Mouse (Mus musculus): ENCODE data around the gene Lrrc4. TPM values are rescaled to one million over a fixed set of nuclear protein-coding genes. Genes with fewer than 3 reads are reported as not detected.

Gene Lrrc4
- polyA plus RNA-seq, 1 experiment from 2014 or later = 0.27 TPM

GRCm38 (mm10) chr6:28848285-28848794, 16.8 kb upstream of the Lrrc4 start:
- H3K36me3 ChIP-seq (ENCODE audit: inconsistent target) = no peaks in the 10 kb centered on the region
- 92% methylated on average over 6 of the region's 6 CpGs for WGBS (ENCODE audit: missing documents)
- H3K4me3 ChIP-seq (ENCODE audit: inconsistent target) = no peak overlapping the region
- H3K27ac ChIP-seq = no peak overlapping the region
- H3K79me2 ChIP-seq (ENCODE audit: inconsistent target) = no peaks in the 10 kb centered on the region

DNA sequence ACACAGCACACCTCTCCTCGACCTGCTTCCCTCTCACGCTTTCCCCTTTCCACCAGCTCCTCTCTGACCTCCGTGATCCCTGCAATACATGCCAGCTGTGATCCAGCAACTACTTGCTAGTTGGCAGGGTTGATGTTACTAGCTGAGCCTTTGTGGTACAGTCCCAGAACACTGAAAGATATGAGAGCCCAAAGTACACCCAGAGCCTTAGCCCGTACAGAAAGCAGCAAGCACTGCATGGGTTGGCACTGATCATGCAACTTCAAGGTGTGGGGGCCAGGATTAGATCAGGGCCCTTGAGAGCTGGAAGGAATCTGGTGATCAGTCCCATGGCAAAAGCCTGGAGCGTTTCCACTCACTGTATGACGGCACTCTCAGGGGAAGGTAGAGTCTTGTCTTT, 16.1 kb upstream of the Lrrc4 start:
- Histone ChIP-seq H3K27ac (no peak overlapping the region), H3K36me3 (ENCODE audit: inconsistent target) (no peaks in the 10 kb centered on the region), H3K79me2 (ENCODE audit: inconsistent target) (no peaks in the 10 kb centered on the region), H3K4me3 (ENCODE audit: inconsistent target) (no peak overlapping the region)
- 93% methylated on average over 6 of the region's 6 CpGs for WGBS (ENCODE audit: missing documents)

- no peaks in the 10 kb centered on the region for H3K79me2 ChIP-seq (ENCODE audit: inconsistent target)
- no peak overlapping the region for H3K27ac ChIP-seq
- H3K4me3 ChIP-seq (ENCODE audit: inconsistent target) = no peak overlapping the region
- no peaks in the 10 kb centered on the region for H3K36me3 ChIP-seq (ENCODE audit: inconsistent target)
- 81% methylated on average over 4 of the region's 4 CpGs for WGBS (ENCODE audit: missing documents)
These were observed 14.1 kb upstream of the Lrrc4 start for GRCm38 (mm10) chr6:28845610-28846009.

DNA sequence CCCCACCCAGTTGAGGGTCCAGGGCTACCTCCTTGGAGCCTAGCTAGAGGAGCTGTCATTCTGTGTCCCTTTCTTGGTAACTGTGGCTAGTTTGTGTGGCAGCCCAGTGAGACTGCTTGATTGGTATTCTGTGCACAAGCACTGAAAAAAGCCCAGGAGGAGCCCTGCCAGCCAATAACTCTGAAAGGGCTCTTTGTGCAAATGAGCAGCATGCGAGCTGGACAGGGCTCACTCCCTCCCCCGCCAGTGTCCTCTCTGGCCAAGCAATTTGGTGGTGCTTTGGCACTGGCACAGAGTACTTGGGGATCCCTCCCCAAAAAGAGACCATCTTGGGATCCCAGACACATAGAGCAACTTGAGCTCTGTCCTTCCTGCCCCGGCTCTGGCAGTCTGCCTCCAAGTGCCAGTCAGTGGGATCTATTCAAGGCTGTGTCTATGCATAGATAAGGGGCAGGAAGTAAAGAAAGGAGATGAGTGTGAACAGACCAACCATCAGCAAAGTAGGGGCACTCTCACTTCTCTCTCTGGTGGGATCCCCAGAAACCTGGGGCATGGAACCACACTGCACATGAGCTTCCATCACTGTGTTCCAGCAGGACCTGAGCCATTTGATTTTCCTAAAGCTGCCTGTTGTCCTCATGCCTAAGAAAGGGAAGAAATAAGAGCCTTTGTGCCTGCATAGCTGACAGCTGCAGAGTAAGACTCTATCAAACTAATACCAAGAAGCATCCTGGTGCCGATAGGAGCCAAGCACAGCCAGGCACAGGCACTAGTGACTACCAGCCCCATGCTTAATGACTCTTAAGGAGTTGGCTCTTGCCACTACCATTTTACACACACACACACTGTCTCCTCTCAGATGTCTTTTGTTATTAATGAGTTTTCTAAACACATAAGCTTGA, 11.1 kb upstream of the Lrrc4 start:
- Histone ChIP-seq H3K36me3 (ENCODE audit: inconsistent target) (no peaks in the 10 kb centered on the region), H3K4me3 (ENCODE audit: inconsistent target) (no peak overlapping the region), H3K79me2 (ENCODE audit: inconsistent target) (no peaks in the 10 kb centered on the region), H3K27ac (no peak overlapping the region)
- WGBS (ENCODE audit: missing documents) = 96% methylated on average over 4 of the region's 4 CpGs

GRCm38 (mm10) chr6:28841569-28841968, 10.0 kb upstream of the Lrrc4 start:
- WGBS (ENCODE audit: missing documents) = 100% methylated on average over 3 of the region's 3 CpGs
- no peak overlapping the region for H3K4me3 ChIP-seq (ENCODE audit: inconsistent target)
- H3K36me3 ChIP-seq (ENCODE audit: inconsistent target) = no peaks in the 10 kb centered on the region
- H3K27ac ChIP-seq = no peak overlapping the region
- no peaks in the 10 kb centered on the region for H3K79me2 ChIP-seq (ENCODE audit: inconsistent target)

DNA sequence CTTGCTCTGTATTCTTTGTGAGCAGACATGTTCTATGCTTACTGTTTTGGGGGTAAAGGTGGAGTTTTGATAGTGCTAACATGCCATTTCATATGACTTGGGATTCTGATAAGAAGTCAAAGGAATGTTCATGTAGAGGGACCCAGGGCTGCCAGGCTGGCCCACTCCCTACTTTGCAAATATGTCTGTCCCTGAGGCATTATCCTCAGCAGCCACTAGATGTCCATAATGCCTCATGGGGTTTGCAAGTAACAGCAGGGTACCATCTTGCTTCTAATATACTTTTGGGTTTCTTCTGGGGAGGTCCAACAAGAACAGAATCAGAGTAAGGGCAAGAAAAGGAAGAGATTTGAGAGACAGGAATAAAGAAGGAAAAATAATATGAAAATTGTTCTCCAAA, 5.1 kb upstream of the Lrrc4 start:
- no peaks in the 10 kb centered on the region for H3K79me2 ChIP-seq (ENCODE audit: inconsistent target)
- H3K36me3 ChIP-seq (ENCODE audit: inconsistent target) = no peaks in the 10 kb centered on the region
- H3K27ac ChIP-seq = no peak overlapping the region
- no peak overlapping the region for H3K4me3 ChIP-seq (ENCODE audit: inconsistent target)

GRCm38 (mm10) chr6:28834046-28834445, 2.5 kb upstream of the Lrrc4 start:
- H3K4me3 ChIP-seq (ENCODE audit: inconsistent target) = no peak overlapping the region
- no peak overlapping the region for H3K27ac ChIP-seq
- H3K36me3 ChIP-seq (ENCODE audit: inconsistent target) = 0 out of 2 replicates have a peak, but pooled peaks cover 5% of the 10 kb centered on the region
- WGBS (ENCODE audit: missing documents) = 44% methylated on average over 2 of the region's 2 CpGs
- no peaks in the 10 kb centered on the region for H3K79me2 ChIP-seq (ENCODE audit: inconsistent target)

- Histone ChIP-seq H3K4me3 (ENCODE audit: inconsistent target) (no peak overlapping the region), H3K79me2 (ENCODE audit: inconsistent target) (no peaks in the 10 kb centered on the region), H3K36me3 (ENCODE audit: inconsistent target) (0 out of 2 replicates have a peak, but pooled peaks cover 5% of the 10 kb centered on the region), H3K27ac (no peak overlapping the region)
- WGBS (ENCODE audit: missing documents) = 31% methylated on average over 28 of the region's 43 CpGs
These were observed 1.9 kb upstream of the Lrrc4 start for GRCm38 (mm10) chr6:28833380-28833822.

DNA sequence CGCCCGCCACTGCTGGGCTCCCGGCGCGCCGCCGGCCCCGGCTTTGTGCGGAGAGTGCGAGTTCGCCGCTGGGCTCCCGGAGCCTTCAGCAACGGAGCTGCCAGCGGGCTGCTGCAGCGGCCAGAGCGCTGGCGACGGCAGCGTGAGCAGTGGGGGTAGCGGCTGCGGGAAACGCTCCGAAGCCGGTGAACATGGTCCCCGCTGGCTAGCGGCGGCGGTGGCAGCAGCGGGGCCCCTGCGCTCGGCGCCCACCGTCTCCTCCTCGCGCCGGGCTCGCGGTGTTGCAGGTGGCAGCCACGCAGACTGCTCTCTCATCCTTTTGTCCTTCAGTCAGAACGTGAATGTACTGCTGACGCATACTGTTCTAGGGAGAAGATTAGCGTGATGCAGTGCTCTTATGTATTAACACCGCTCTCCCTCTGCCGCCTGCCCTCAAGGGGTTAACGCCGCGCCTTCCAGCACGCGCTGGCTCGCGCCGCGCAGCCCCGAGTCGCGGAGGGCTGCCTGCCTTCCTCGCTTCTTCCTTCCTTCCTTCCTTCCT, 1.3 kb upstream of the Lrrc4 start:
- H3K4me3 ChIP-seq (ENCODE audit: inconsistent target) = no peak overlapping the region
- H3K36me3 ChIP-seq (ENCODE audit: inconsistent target) = 0 out of 2 replicates have a peak, but pooled peaks cover 5% of the 10 kb centered on the region
- no peaks in the 10 kb centered on the region for H3K79me2 ChIP-seq (ENCODE audit: inconsistent target)
- no peak overlapping the region for H3K27ac ChIP-seq
- 7% methylated on average over 52 of the region's 58 CpGs for WGBS (ENCODE audit: missing documents)

DNA sequence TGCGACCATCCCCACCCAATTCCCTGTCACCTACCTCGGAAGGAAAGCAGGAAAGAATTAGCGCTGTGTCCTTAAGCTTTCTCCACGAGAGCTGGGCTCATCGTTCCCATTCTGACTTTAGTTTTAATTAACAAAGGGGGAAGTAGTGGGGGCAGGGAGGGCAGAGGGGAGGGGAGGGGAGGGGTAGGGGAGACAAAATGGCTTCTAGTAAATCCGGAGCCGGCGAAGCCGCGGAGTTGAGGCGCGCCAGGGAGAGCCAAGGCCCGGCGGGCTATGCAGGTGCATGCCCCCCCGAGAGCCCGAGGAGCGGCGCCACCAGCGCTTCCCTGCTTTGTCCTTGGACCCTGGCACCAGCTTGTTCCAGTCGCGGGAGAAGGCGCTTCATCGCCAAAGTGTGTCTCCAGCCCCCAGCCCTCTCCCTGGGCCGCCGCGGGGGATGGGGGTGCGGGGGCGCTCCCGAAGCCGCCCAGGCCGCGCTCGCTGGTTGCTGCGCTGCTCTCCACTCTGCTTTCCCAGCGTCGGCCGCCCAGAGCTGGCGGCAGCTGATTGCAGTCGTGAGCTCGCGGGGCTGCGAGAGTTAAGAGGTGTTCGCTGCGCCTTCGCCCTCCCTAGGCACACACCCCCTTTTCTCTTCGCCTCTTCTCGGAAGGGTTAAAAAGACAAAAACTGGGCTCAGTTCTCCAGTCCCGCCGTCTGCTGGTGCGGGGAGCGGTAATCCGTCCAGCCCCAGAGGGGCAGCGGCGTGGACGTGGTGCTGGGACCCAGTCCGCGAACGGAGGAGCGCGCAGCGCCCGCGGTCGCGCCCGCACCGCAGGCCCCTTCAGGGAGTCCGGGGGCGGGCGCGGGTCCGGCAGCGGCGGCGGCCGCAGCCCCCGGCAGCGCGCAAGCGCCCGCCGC, 555 bp upstream of the Lrrc4 start:
- WGBS (ENCODE audit: missing documents) = 7% methylated on average over 81 of the region's 82 CpGs

DNA sequence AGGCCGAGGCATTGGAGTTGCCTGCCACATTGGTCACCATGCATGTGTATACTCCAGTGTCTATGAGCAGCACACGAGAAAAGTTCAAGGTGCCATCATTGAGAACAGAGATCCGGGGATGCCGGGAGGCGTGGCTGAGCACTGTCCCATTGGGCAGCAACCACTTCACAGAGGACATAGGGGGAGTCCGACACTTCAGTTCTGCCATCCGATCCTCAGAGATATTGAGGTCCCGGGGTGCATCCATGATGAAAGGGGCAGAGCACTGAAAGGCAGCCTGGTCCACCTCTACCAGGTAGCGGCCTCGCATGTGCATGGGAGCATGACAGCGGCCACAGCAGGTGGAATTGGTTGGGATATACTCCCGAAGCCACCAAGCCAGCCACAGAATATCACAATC, 1.2 kb downstream of the Lrrc4 start:
- Histone ChIP-seq H3K27ac (no peak overlapping the region), H3K4me3 (ENCODE audit: inconsistent target) (no peak overlapping the region), H3K79me2 (ENCODE audit: inconsistent target) (no peaks in the 10 kb centered on the region), H3K36me3 (ENCODE audit: inconsistent target) (0 out of 2 replicates have a peak, but pooled peaks cover 5% of the 10 kb centered on the region)
- WGBS (ENCODE audit: missing documents) = 97% methylated on average over 12 of the region's 12 CpGs

More for the DNA sequence above, 555 bp upstream of the Lrrc4 start:
- Histone ChIP-seq H3K36me3 (ENCODE audit: inconsistent target) (0 out of 2 replicates have a peak, but pooled peaks cover 5% of the 10 kb centered on the region), H3K79me2 (ENCODE audit: inconsistent target) (no peaks in the 10 kb centered on the region), H3K27ac (no peak overlapping the region), H3K4me3 (ENCODE audit: inconsistent target) (no peak overlapping the region)

DNA sequence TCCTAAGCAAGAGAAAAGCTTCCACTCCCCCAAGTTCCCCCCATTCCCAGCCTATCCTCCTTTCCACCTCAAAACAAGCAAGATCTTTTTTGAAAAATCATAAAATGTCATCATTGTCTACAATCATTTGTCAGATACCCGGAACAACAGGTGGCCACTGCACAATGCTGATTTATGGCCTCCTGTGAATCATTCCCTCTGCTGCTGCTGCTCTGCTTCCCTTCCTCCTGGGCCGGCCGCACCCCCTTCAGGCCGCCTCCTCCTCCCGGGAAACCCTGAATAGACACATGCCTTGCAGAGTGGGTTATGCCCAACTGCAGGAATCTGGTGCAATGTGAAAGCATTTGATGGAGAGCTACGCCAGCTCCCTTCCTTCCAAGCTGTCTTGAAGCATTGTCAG, 3.0 kb downstream of the Lrrc4 start:
- H3K27ac ChIP-seq = no peak overlapping the region
- 84% methylated on average over 6 of the region's 6 CpGs for WGBS (ENCODE audit: missing documents)
- no peaks in the 10 kb centered on the region for H3K79me2 ChIP-seq (ENCODE audit: inconsistent target)
- no peak overlapping the region for H3K4me3 ChIP-seq (ENCODE audit: inconsistent target)
- H3K36me3 ChIP-seq (ENCODE audit: inconsistent target) = 0 out of 2 replicates have a peak, but pooled peaks cover 5% of the 10 kb centered on the region

DNA sequence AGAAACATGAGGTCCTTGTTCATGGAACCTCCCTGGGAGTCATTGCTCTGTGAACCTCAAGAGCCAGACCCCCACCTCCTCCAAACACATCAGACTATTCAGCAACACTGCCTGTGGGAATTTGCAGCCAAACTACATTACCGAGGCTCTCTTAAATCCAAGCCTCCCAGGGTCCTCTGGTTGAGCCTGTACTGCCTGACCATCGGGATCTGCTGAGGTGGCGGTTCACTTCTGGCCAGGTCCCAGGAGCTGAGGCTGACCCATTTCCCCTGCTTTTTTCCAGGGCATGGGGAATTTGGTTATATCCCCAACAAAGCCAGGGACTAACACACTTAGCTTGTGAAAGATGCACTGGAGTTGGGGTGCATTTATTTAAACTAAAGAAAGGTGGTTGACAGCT, 4.0 kb downstream of the Lrrc4 start:
- 0 out of 2 replicates have a peak, but pooled peaks cover 5% of the 10 kb centered on the region for H3K36me3 ChIP-seq (ENCODE audit: inconsistent target)
- no peaks in the 10 kb centered on the region for H3K79me2 ChIP-seq (ENCODE audit: inconsistent target)
- 89% methylated on average over 3 of the region's 3 CpGs for WGBS (ENCODE audit: missing documents)
- no peak overlapping the region for H3K27ac ChIP-seq
- H3K4me3 ChIP-seq (ENCODE audit: inconsistent target) = no peak overlapping the region

- H3K36me3 ChIP-seq (ENCODE audit: inconsistent target) = 0 out of 2 replicates have a peak, but pooled peaks cover 5% of the 10 kb centered on the region
- no peak overlapping the region for H3K4me3 ChIP-seq (ENCODE audit: inconsistent target)
- no peak overlapping the region for H3K27ac ChIP-seq
- no peaks in the 10 kb centered on the region for H3K79me2 ChIP-seq (ENCODE audit: inconsistent target)
- 91% methylated on average over 9 of the region's 9 CpGs for WGBS (ENCODE audit: missing documents)
These were observed 4.7 kb downstream of the Lrrc4 start for GRCm38 (mm10) chr6:28826689-28827389.
